Mouse (Mus musculus) thymus, adult 2 months (tissue): ENCODE data around the gene Zbtb44. TPM values are rescaled to one million over a fixed set of nuclear protein-coding genes. Genes with fewer than 3 reads are reported as not detected.

Source experiments
- DNase-seq: peaks from one replicate; pipeline ENCODE4 v3.0.0; 2021
- H3K27ac ChIP-seq: fragments of 200-500 bp; 2 replicates; pipeline ENCODE4 v1.5.1; 2012; ENCODE audit warnings: low read length, control low read depth; ENCODE audit not compliant: control insufficient read depth, insufficient read depth
- H3K27me3 ChIP-seq: fragments of 200-500 bp; 2 replicates; pipeline ENCODE4 v1.6.1; 2012; ENCODE audit warnings: mild to moderate bottlenecking, low read length, moderate library complexity, mixed read lengths; ENCODE audit not compliant: control insufficient read depth, insufficient read depth
- H3K36me3 ChIP-seq: fragments of 200-500 bp; 2 replicates; pipeline ENCODE4 v1.6.1; 2012; ENCODE audit warnings: mild to moderate bottlenecking, low read length, moderate library complexity; ENCODE audit not compliant: control insufficient read depth, insufficient read depth
- H3K4me1 ChIP-seq: fragments of 200-500 bp; replicated peaks from 2 replicates; pipeline ENCODE4 v1.6.1; 2012; ENCODE audit warnings: low read length; ENCODE audit not compliant: control insufficient read depth, insufficient read depth
- H3K4me3 ChIP-seq: fragments of 200-500 bp; 2 replicates; pipeline ENCODE4 v1.5.1; 2012; ENCODE audit warnings: mild to moderate bottlenecking, low read length, control low read depth, moderate library complexity; ENCODE audit not compliant: control insufficient read depth, insufficient read depth
- CTCF ChIP-seq: fragments of 200-500 bp; IDR thresholded peaks from 2 replicates; pipeline ENCODE4 v1.5.1; 2012; ENCODE audit warnings: mild to moderate bottlenecking, control low read depth, low read length, moderate library complexity, borderline replicate concordance; ENCODE audit not compliant: control insufficient read depth, poor library complexity, insufficient read depth; ENCODE audit errors: extremely low read depth
- POLR2A ChIP-seq: fragments of 200-500 bp; IDR thresholded peaks from 2 replicates; pipeline ENCODE4 v1.6.1; 2012; ENCODE audit warnings: mild to moderate bottlenecking, low read length, control low read depth, moderate library complexity; ENCODE audit not compliant: control insufficient read depth, poor library complexity, insufficient read depth; ENCODE audit errors: extremely low read depth
- WGBS: fragments of 180-500 bp; shearing (Covaris S2); methylation state at CpG from one replicate; pipeline ENCODE4 v1.1.7; 2018; 5-methylcytosine and 5-hydroxymethylcytosine counted together
- polyA plus RNA-seq: library from polyadenylated mRNA; depleted of rRNA; stranded (reverse); fragments of >200 nt; gene quantifications from 2 replicates; pipeline ENCODE4 v1.2.3, GENCODE M21; 2012; rRNA removed

Zbtb44 gene
- 10.4 and 14.7 TPM in 2 replicates for polyA plus RNA-seq

GRCm38 (mm10) chr9:31030532-31031413, at the start of gene Zbtb44:
Gene Zbtb44 (plus strand): TSS chr9:31030644.
- Histone ChIP-seq H3K4me1 (peaks cover 3% of the 10 kb centered on the region), H3K27me3 (no peaks in the 10 kb centered on the region), H3K36me3 (no peaks in the 10 kb centered on the region), H3K4me3 (peak within 1 kb of the TSS; percentile 86), H3K27ac (peak within 1 kb of the TSS; percentile 87)
- under 1% methylated on average over 73 of the region's 79 CpGs for WGBS
- peak; percentile 82 for DNase-seq
- TF ChIP-seq POLR2A (no peak), CTCF (0 out of 2 replicates have a peak, but pooled peaks have one; percentile 48)

GRCm38 (mm10) chr9:30985782-30986181, 44.7 kb upstream of the Zbtb44 start:
- H3K27me3 ChIP-seq: no peaks in the 10 kb centered on the region
- H3K4me3 ChIP-seq: no peak overlapping the region
- no peaks in the 10 kb centered on the region for H3K36me3 ChIP-seq
- WGBS: 53% methylated on average over 6 of the region's 6 CpGs
- no peak overlapping the region for H3K27ac ChIP-seq
- no peak for DNase-seq
- TF ChIP-seq CTCF (no peak), POLR2A (no peak)
- no peaks in the 10 kb centered on the region for H3K4me1 ChIP-seq

- no peak overlapping the region for H3K27ac ChIP-seq
- no peak for TF ChIP-seq POLR2A
- TF ChIP-seq CTCF: no peak
- no peaks in the 10 kb centered on the region for H3K4me1 ChIP-seq
- 89% methylated on average over 5 of the region's 5 CpGs for WGBS
- H3K4me3 ChIP-seq: no peak overlapping the region
- H3K27me3 ChIP-seq: no peaks in the 10 kb centered on the region
- DNase-seq: no peak
- no peaks in the 10 kb centered on the region for H3K36me3 ChIP-seq
These were observed 37.3 kb upstream of the Zbtb44 start for GRCm38 (mm10) chr9:30993106-30993505.

- Histone ChIP-seq H3K4me3 (no peak overlapping the region), H3K27me3 (no peaks in the 10 kb centered on the region), H3K36me3 (no peaks in the 10 kb centered on the region), H3K4me1 (no peaks in the 10 kb centered on the region), H3K27ac (no peak overlapping the region)
- no peak for TF ChIP-seq POLR2A
- no peak for TF ChIP-seq CTCF
- WGBS: 80% methylated on average over 12 of the region's 12 CpGs
- DNase-seq: no peak
These were observed 33.6 kb upstream of the Zbtb44 start for GRCm38 (mm10) chr9:30996590-30997562.

- TF ChIP-seq CTCF (no peak), POLR2A (no peak)
- Histone ChIP-seq H3K27me3 (no peaks in the 10 kb centered on the region), H3K4me3 (no peak overlapping the region), H3K4me1 (no peaks in the 10 kb centered on the region), H3K36me3 (no peaks in the 10 kb centered on the region), H3K27ac (no peak overlapping the region)
- no peak for DNase-seq
- WGBS: 85% methylated on average over 10 of the region's 10 CpGs
These were observed 29.8 kb upstream of the Zbtb44 start for GRCm38 (mm10) chr9:31000641-31001040.

- WGBS: 94% methylated on average over 4 of the region's 4 CpGs
- H3K4me1 ChIP-seq: no peaks in the 10 kb centered on the region
- TF ChIP-seq POLR2A (no peak), CTCF (no peak)
- H3K27me3 ChIP-seq: no peaks in the 10 kb centered on the region
- DNase-seq: no peak
- no peak overlapping the region for H3K4me3 ChIP-seq
- H3K36me3 ChIP-seq: no peaks in the 10 kb centered on the region
- H3K27ac ChIP-seq: no peak overlapping the region
These were observed 27.9 kb upstream of the Zbtb44 start for GRCm38 (mm10) chr9:31002528-31002927.
